Mouse (Mus musculus): ENCODE measurements around the gene Dpy19l3. TPM values are rescaled to one million over a fixed set of nuclear protein-coding genes. Genes with fewer than 3 reads are reported as not detected.
A peak's percentile ranks its signal among the peaks of the same experiment; 100 is the strongest.

Dpy19l3 gene
- polyA plus RNA-seq, 1 experiment from 2014 or later: 21.1 TPM

- no peak overlapping the region for H3K27ac ChIP-seq (ENCODE audit: low read length)
- ATAC-seq (ENCODE audit: insufficient read depth, low FRiP score): no peak
- H3K27me3 ChIP-seq (ENCODE audit: control insufficient read depth, insufficient read depth, low read length): no peaks in the 10 kb centered on the region
- whole genome bisulfite sequencing: 64% methylated on average over 5 of the region's 5 CpGs
- H3K9me3 ChIP-seq (replicated peaks; ENCODE audit: control insufficient read depth, low read length): no peaks in the 10 kb centered on the region
- no peak overlapping the region for H3K4me3 ChIP-seq (replicated peaks; ENCODE audit: low read length)
- H3K4me2 ChIP-seq (ENCODE audit: low read depth, low read length): no peak overlapping the region
- 0 out of 2 replicates have a peak, but pooled peaks cover 4% of the 10 kb centered on the region for H3K36me3 ChIP-seq (ENCODE audit: control insufficient read depth, insufficient read depth, low read length)
- no peak overlapping the region for H3K9ac ChIP-seq (ENCODE audit: low read length)
- no peaks in the 10 kb centered on the region for H3K4me1 ChIP-seq (ENCODE audit: control insufficient read depth, insufficient read depth, low read length)
Observed at GRCm38 (mm10) chr7:35742310-35742709, 11.9 kb downstream of the Dpy19l3 start.

GRCm38 (mm10) chr7:35741858-35742257 is 12.4 kb downstream of the Dpy19l3 start:
- ATAC-seq (ENCODE audit: insufficient read depth, low FRiP score): no peak
- H3K27me3 ChIP-seq (ENCODE audit: control insufficient read depth, insufficient read depth, low read length): no peaks in the 10 kb centered on the region
- H3K36me3 ChIP-seq (ENCODE audit: control insufficient read depth, insufficient read depth, low read length): 0 out of 2 replicates have a peak, but pooled peaks cover 2% of the 10 kb centered on the region
- no peak overlapping the region for H3K4me3 ChIP-seq (replicated peaks; ENCODE audit: low read length)
- peak overlapping the region; percentile 21; the same call in 1 of the 2 replicates for H3K27ac ChIP-seq (ENCODE audit: low read length)
- 67% methylated on average over 5 of the region's 5 CpGs for WGBS
- no peak overlapping the region for H3K9ac ChIP-seq (ENCODE audit: low read length)
- no peaks in the 10 kb centered on the region for H3K9me3 ChIP-seq (replicated peaks; ENCODE audit: control insufficient read depth, low read length)
- H3K4me2 ChIP-seq (ENCODE audit: low read depth, low read length): no peak overlapping the region
- H3K4me1 ChIP-seq (ENCODE audit: control insufficient read depth, insufficient read depth, low read length): no peaks in the 10 kb centered on the region

- Histone ChIP-seq H3K9ac (ENCODE audit: low read length) (no peak overlapping the region), H3K27ac (ENCODE audit: low read length) (no peak overlapping the region), H3K36me3 (ENCODE audit: control insufficient read depth, insufficient read depth, low read length) (0 out of 2 replicates have a peak, but pooled peaks cover 2% of the 10 kb centered on the region), H3K4me1 (ENCODE audit: control insufficient read depth, insufficient read depth, low read length) (no peaks in the 10 kb centered on the region), H3K27me3 (ENCODE audit: control insufficient read depth, insufficient read depth, low read length) (no peaks in the 10 kb centered on the region), H3K4me3 (replicated peaks; ENCODE audit: low read length) (no peak overlapping the region), H3K4me2 (ENCODE audit: low read depth, low read length) (no peak overlapping the region), H3K9me3 (replicated peaks; ENCODE audit: control insufficient read depth, low read length) (no peaks in the 10 kb centered on the region)
- 59% methylated on average over 5 of the region's 5 CpGs for WGBS
- ATAC-seq (ENCODE audit: insufficient read depth, low FRiP score): no peak
Observed at GRCm38 (mm10) chr7:35740489-35741230, 13.6 kb downstream of the Dpy19l3 start.

- Histone ChIP-seq H3K9ac (ENCODE audit: low read length) (no peak overlapping the region), H3K27ac (ENCODE audit: low read length) (no peak overlapping the region), H3K4me2 (ENCODE audit: low read depth, low read length) (no peak overlapping the region), H3K4me1 (ENCODE audit: control insufficient read depth, insufficient read depth, low read length) (no peaks in the 10 kb centered on the region), H3K27me3 (ENCODE audit: control insufficient read depth, insufficient read depth, low read length) (no peaks in the 10 kb centered on the region), H3K36me3 (ENCODE audit: control insufficient read depth, insufficient read depth, low read length) (0 out of 2 replicates have a peak, but pooled peaks cover 2% of the 10 kb centered on the region), H3K4me3 (replicated peaks; ENCODE audit: low read length) (no peak overlapping the region), H3K9me3 (replicated peaks; ENCODE audit: control insufficient read depth, low read length) (no peaks in the 10 kb centered on the region)
- ATAC-seq (ENCODE audit: insufficient read depth, low FRiP score): no peak
Observed at GRCm38 (mm10) chr7:35738871-35739270, 15.4 kb downstream of the Dpy19l3 start.

- Histone ChIP-seq H3K4me3 (replicated peaks; ENCODE audit: low read length) (no peak overlapping the region), H3K27me3 (ENCODE audit: control insufficient read depth, insufficient read depth, low read length) (no peaks in the 10 kb centered on the region), H3K9ac (ENCODE audit: low read length) (no peak overlapping the region), H3K4me2 (ENCODE audit: low read depth, low read length) (no peak overlapping the region), H3K9me3 (replicated peaks; ENCODE audit: control insufficient read depth, low read length) (no peaks in the 10 kb centered on the region), H3K36me3 (ENCODE audit: control insufficient read depth, insufficient read depth, low read length) (no peaks in the 10 kb centered on the region), H3K4me1 (ENCODE audit: control insufficient read depth, insufficient read depth, low read length) (peaks cover 3% of the 10 kb centered on the region; the same call in 1 of the 2 replicates), H3K27ac (ENCODE audit: low read length) (no peak overlapping the region)
- WGBS: 64% methylated on average over 14 of the region's 14 CpGs
- ATAC-seq (ENCODE audit: insufficient read depth, low FRiP score): no peak
Observed at GRCm38 (mm10) chr7:35733313-35734050, 20.8 kb downstream of the Dpy19l3 start.

- WGBS: 80% methylated on average over 10 of the region's 10 CpGs
- Histone ChIP-seq H3K27ac (ENCODE audit: low read length) (no peak overlapping the region), H3K9ac (ENCODE audit: low read length) (no peak overlapping the region), H3K4me1 (ENCODE audit: control insufficient read depth, insufficient read depth, low read length) (peaks cover 3% of the 10 kb centered on the region; the same call in 1 of the 2 replicates), H3K36me3 (ENCODE audit: control insufficient read depth, insufficient read depth, low read length) (no peaks in the 10 kb centered on the region), H3K9me3 (replicated peaks; ENCODE audit: control insufficient read depth, low read length) (no peaks in the 10 kb centered on the region), H3K4me3 (replicated peaks; ENCODE audit: low read length) (no peak overlapping the region), H3K27me3 (ENCODE audit: control insufficient read depth, insufficient read depth, low read length) (no peaks in the 10 kb centered on the region), H3K4me2 (ENCODE audit: low read depth, low read length) (no peak overlapping the region)
- ATAC-seq (ENCODE audit: insufficient read depth, low FRiP score): no peak
Observed at GRCm38 (mm10) chr7:35732585-35733059, 21.6 kb downstream of the Dpy19l3 start.

- Histone ChIP-seq H3K9ac (ENCODE audit: low read length) (no peak overlapping the region), H3K27me3 (ENCODE audit: control insufficient read depth, insufficient read depth, low read length) (no peaks in the 10 kb centered on the region), H3K36me3 (ENCODE audit: control insufficient read depth, insufficient read depth, low read length) (no peaks in the 10 kb centered on the region), H3K4me2 (ENCODE audit: low read depth, low read length) (no peak overlapping the region), H3K4me3 (replicated peaks; ENCODE audit: low read length) (no peak overlapping the region), H3K4me1 (ENCODE audit: control insufficient read depth, insufficient read depth, low read length) (peaks cover 3% of the 10 kb centered on the region; the same call in 1 of the 2 replicates), H3K9me3 (replicated peaks; ENCODE audit: control insufficient read depth, low read length) (no peaks in the 10 kb centered on the region), H3K27ac (ENCODE audit: low read length) (no peak overlapping the region)
- WGBS: 65% methylated on average over 9 of the region's 9 CpGs
- peak; percentile 58; the same call in 1 of the 2 replicates for ATAC-seq (ENCODE audit: insufficient read depth, low FRiP score)
Observed at GRCm38 (mm10) chr7:35729621-35730031, 24.6 kb downstream of the Dpy19l3 start.

GRCm38 (mm10) chr7:35728376-35728775 is 25.9 kb downstream of the Dpy19l3 start:
- no peaks in the 10 kb centered on the region for H3K27me3 ChIP-seq (ENCODE audit: control insufficient read depth, insufficient read depth, low read length)
- H3K9me3 ChIP-seq (replicated peaks; ENCODE audit: control insufficient read depth, low read length): no peaks in the 10 kb centered on the region
- H3K9ac ChIP-seq (ENCODE audit: low read length): no peak overlapping the region
- 93% methylated on average over 12 of the region's 12 CpGs for WGBS
- no peak overlapping the region for H3K27ac ChIP-seq (ENCODE audit: low read length)
- peaks cover 3% of the 10 kb centered on the region; the same call in 1 of the 2 replicates for H3K4me1 ChIP-seq (ENCODE audit: control insufficient read depth, insufficient read depth, low read length)
- no peak overlapping the region for H3K4me3 ChIP-seq (replicated peaks; ENCODE audit: low read length)
- H3K36me3 ChIP-seq (ENCODE audit: control insufficient read depth, insufficient read depth, low read length): no peaks in the 10 kb centered on the region
- ATAC-seq (ENCODE audit: insufficient read depth, low FRiP score): no peak; the same call in 1 of the 2 replicates
- H3K4me2 ChIP-seq (ENCODE audit: low read depth, low read length): no peak overlapping the region

- H3K36me3 ChIP-seq (ENCODE audit: control insufficient read depth, insufficient read depth, low read length): no peaks in the 10 kb centered on the region
- no peak overlapping the region for H3K27ac ChIP-seq (ENCODE audit: low read length)
- H3K4me2 ChIP-seq (ENCODE audit: low read depth, low read length): no peak overlapping the region
Observed at GRCm38 (mm10) chr7:35723035-35723434, 31.2 kb downstream of the Dpy19l3 start.

More at GRCm38 (mm10) chr7:35723035-35723434, 31.2 kb downstream of the Dpy19l3 start:
- Histone ChIP-seq H3K4me3 (replicated peaks; ENCODE audit: low read length) (no peak overlapping the region), H3K4me1 (ENCODE audit: control insufficient read depth, insufficient read depth, low read length) (no peaks in the 10 kb centered on the region), H3K27me3 (ENCODE audit: control insufficient read depth, insufficient read depth, low read length) (no peaks in the 10 kb centered on the region), H3K9ac (ENCODE audit: low read length) (no peak overlapping the region), H3K9me3 (replicated peaks; ENCODE audit: control insufficient read depth, low read length) (no peaks in the 10 kb centered on the region)
- 89% methylated on average over 2 of the region's 2 CpGs for WGBS
- ATAC-seq (ENCODE audit: insufficient read depth, low FRiP score): no peak
